Mouse (Mus musculus): ENCODE results near the gene Fggy. TPM values are rescaled to one million over a fixed set of nuclear protein-coding genes. Genes with fewer than 3 reads are reported as not detected.
A peak's percentile ranks its signal among the peaks of the same experiment; 100 is the strongest.

Gene Fggy
- polyA plus RNA-seq, 1 experiment from 2014 or later: 18.3 TPM

GRCm38 (mm10) chr4:95867103-95867502 lies 309.8 kb downstream of the Fggy start:
- 86% methylated on average over 3 of the region's 3 CpGs for WGBS
- no peak for ATAC-seq (ENCODE audit: low FRiP score, low TSS enrichment)
- H3K27ac ChIP-seq (ENCODE audit: low read depth, low read length): no peak overlapping the region
- H3K9ac ChIP-seq (ENCODE audit: low read depth, low read length): no peak overlapping the region
- no peak overlapping the region for H3K4me3 ChIP-seq (ENCODE audit: low read length)
- H3K36me3 ChIP-seq (ENCODE audit: control insufficient read depth, insufficient read depth, low read length): no peaks in the 10 kb centered on the region
- no peaks in the 10 kb centered on the region for H3K9me3 ChIP-seq (ENCODE audit: control insufficient read depth, low read length)
- H3K4me2 ChIP-seq (replicated peaks; ENCODE audit: low read depth, low read length): no peak overlapping the region
- no peaks in the 10 kb centered on the region for H3K27me3 ChIP-seq (ENCODE audit: control insufficient read depth, insufficient read depth, low read length)
- peaks cover 7% of the 10 kb centered on the region; the same call in 1 of the 2 replicates for H3K4me1 ChIP-seq (ENCODE audit: control insufficient read depth, insufficient read depth, low read length)

GRCm38 (mm10) chr4:95868348-95868747 lies 311.0 kb downstream of the Fggy start:
- H3K9me3 ChIP-seq (ENCODE audit: control insufficient read depth, low read length): no peaks in the 10 kb centered on the region
- no peak overlapping the region for H3K4me2 ChIP-seq (replicated peaks; ENCODE audit: low read depth, low read length)
- H3K4me3 ChIP-seq (ENCODE audit: low read length): no peak overlapping the region
- no peak for ATAC-seq (ENCODE audit: low FRiP score, low TSS enrichment)
- no peaks in the 10 kb centered on the region for H3K27me3 ChIP-seq (ENCODE audit: control insufficient read depth, insufficient read depth, low read length)
- no peak overlapping the region for H3K27ac ChIP-seq (ENCODE audit: low read depth, low read length)
- H3K36me3 ChIP-seq (ENCODE audit: control insufficient read depth, insufficient read depth, low read length): no peaks in the 10 kb centered on the region
- H3K4me1 ChIP-seq (ENCODE audit: control insufficient read depth, insufficient read depth, low read length): peaks cover 2% of the 10 kb centered on the region; the same call in 1 of the 2 replicates
- 81% methylated on average over 6 of the region's 6 CpGs for WGBS
- no peak overlapping the region for H3K9ac ChIP-seq (ENCODE audit: low read depth, low read length)

- Histone ChIP-seq H3K4me3 (ENCODE audit: low read length) (no peak overlapping the region), H3K27ac (ENCODE audit: low read depth, low read length) (no peak overlapping the region), H3K9ac (ENCODE audit: low read depth, low read length) (no peak overlapping the region), H3K9me3 (ENCODE audit: control insufficient read depth, low read length) (no peaks in the 10 kb centered on the region), H3K4me1 (ENCODE audit: control insufficient read depth, insufficient read depth, low read length) (no peaks in the 10 kb centered on the region), H3K4me2 (replicated peaks; ENCODE audit: low read depth, low read length) (no peak overlapping the region), H3K27me3 (ENCODE audit: control insufficient read depth, insufficient read depth, low read length) (no peaks in the 10 kb centered on the region), H3K36me3 (ENCODE audit: control insufficient read depth, insufficient read depth, low read length) (no peaks in the 10 kb centered on the region)
- ATAC-seq (ENCODE audit: low FRiP score, low TSS enrichment): 0 out of 2 replicates have a peak, but pooled peaks have one; percentile 43
- WGBS: 30% methylated on average over 6 of the region's 6 CpGs
Observed at GRCm38 (mm10) chr4:95871216-95871881, 314.0 kb downstream of the Fggy start.

GRCm38 (mm10) chr4:95875896-95876295 lies 318.6 kb downstream of the Fggy start:
- Histone ChIP-seq H3K27ac (ENCODE audit: low read depth, low read length) (no peak overlapping the region), H3K9me3 (ENCODE audit: control insufficient read depth, low read length) (no peaks in the 10 kb centered on the region), H3K4me3 (ENCODE audit: low read length) (no peak overlapping the region), H3K9ac (ENCODE audit: low read depth, low read length) (no peak overlapping the region), H3K4me1 (ENCODE audit: control insufficient read depth, insufficient read depth, low read length) (no peaks in the 10 kb centered on the region), H3K27me3 (ENCODE audit: control insufficient read depth, insufficient read depth, low read length) (no peaks in the 10 kb centered on the region), H3K4me2 (replicated peaks; ENCODE audit: low read depth, low read length) (no peak overlapping the region), H3K36me3 (ENCODE audit: control insufficient read depth, insufficient read depth, low read length) (no peaks in the 10 kb centered on the region)
- 80% methylated on average over 4 of the region's 4 CpGs for WGBS
- ATAC-seq (ENCODE audit: low FRiP score, low TSS enrichment): no peak

- ATAC-seq (ENCODE audit: low FRiP score, low TSS enrichment): no peak
- WGBS: 81% methylated on average over 4 of the region's 4 CpGs
- Histone ChIP-seq H3K9ac (ENCODE audit: low read depth, low read length) (no peak overlapping the region), H3K27ac (ENCODE audit: low read depth, low read length) (no peak overlapping the region), H3K4me2 (replicated peaks; ENCODE audit: low read depth, low read length) (no peak overlapping the region), H3K27me3 (ENCODE audit: control insufficient read depth, insufficient read depth, low read length) (no peaks in the 10 kb centered on the region), H3K4me3 (ENCODE audit: low read length) (no peak overlapping the region), H3K4me1 (ENCODE audit: control insufficient read depth, insufficient read depth, low read length) (no peaks in the 10 kb centered on the region), H3K36me3 (ENCODE audit: control insufficient read depth, insufficient read depth, low read length) (no peaks in the 10 kb centered on the region), H3K9me3 (ENCODE audit: control insufficient read depth, low read length) (no peaks in the 10 kb centered on the region)
Observed at GRCm38 (mm10) chr4:95877436-95877835, 320.1 kb downstream of the Fggy start.

GRCm38 (mm10) chr4:95881751-95882350 lies 324.5 kb downstream of the Fggy start:
- Histone ChIP-seq H3K4me1 (ENCODE audit: control insufficient read depth, insufficient read depth, low read length) (no peaks in the 10 kb centered on the region), H3K27ac (ENCODE audit: low read depth, low read length) (no peak overlapping the region), H3K36me3 (ENCODE audit: control insufficient read depth, insufficient read depth, low read length) (no peaks in the 10 kb centered on the region), H3K4me2 (replicated peaks; ENCODE audit: low read depth, low read length) (no peak overlapping the region), H3K9ac (ENCODE audit: low read depth, low read length) (no peak overlapping the region), H3K27me3 (ENCODE audit: control insufficient read depth, insufficient read depth, low read length) (no peaks in the 10 kb centered on the region), H3K4me3 (ENCODE audit: low read length) (no peak overlapping the region), H3K9me3 (ENCODE audit: control insufficient read depth, low read length) (no peaks in the 10 kb centered on the region)
- ATAC-seq (ENCODE audit: low FRiP score, low TSS enrichment): no peak
- 56% methylated on average over 4 of the region's 4 CpGs for WGBS

- H3K4me2 ChIP-seq (replicated peaks; ENCODE audit: low read depth, low read length): no peak overlapping the region
- no peaks in the 10 kb centered on the region for H3K4me1 ChIP-seq (ENCODE audit: control insufficient read depth, insufficient read depth, low read length)
- H3K9me3 ChIP-seq (ENCODE audit: control insufficient read depth, low read length): no peaks in the 10 kb centered on the region
- H3K27me3 ChIP-seq (ENCODE audit: control insufficient read depth, insufficient read depth, low read length): no peaks in the 10 kb centered on the region
- WGBS: 74% methylated on average over 4 of the region's 4 CpGs
- no peak for ATAC-seq (ENCODE audit: low FRiP score, low TSS enrichment)
- no peaks in the 10 kb centered on the region for H3K36me3 ChIP-seq (ENCODE audit: control insufficient read depth, insufficient read depth, low read length)
- no peak overlapping the region for H3K27ac ChIP-seq (ENCODE audit: low read depth, low read length)
- no peak overlapping the region for H3K9ac ChIP-seq (ENCODE audit: low read depth, low read length)
- H3K4me3 ChIP-seq (ENCODE audit: low read length): no peak overlapping the region
Observed at GRCm38 (mm10) chr4:95884184-95885145, 327.2 kb downstream of the Fggy start.

GRCm38 (mm10) chr4:95895199-95895754 lies 338.0 kb downstream of the Fggy start:
- no peak overlapping the region for H3K27ac ChIP-seq (ENCODE audit: low read depth, low read length)
- 0 out of 2 replicates have a peak, but pooled peaks cover 2% of the 10 kb centered on the region for H3K4me1 ChIP-seq (ENCODE audit: control insufficient read depth, insufficient read depth, low read length)
- no peaks in the 10 kb centered on the region for H3K27me3 ChIP-seq (ENCODE audit: control insufficient read depth, insufficient read depth, low read length)
- no peak overlapping the region for H3K4me2 ChIP-seq (replicated peaks; ENCODE audit: low read depth, low read length)
- H3K9ac ChIP-seq (ENCODE audit: low read depth, low read length): no peak overlapping the region
- ATAC-seq (ENCODE audit: low FRiP score, low TSS enrichment): no peak
- 80% methylated on average over 2 of the region's 2 CpGs for WGBS
- no peaks in the 10 kb centered on the region for H3K36me3 ChIP-seq (ENCODE audit: control insufficient read depth, insufficient read depth, low read length)
- no peaks in the 10 kb centered on the region for H3K9me3 ChIP-seq (ENCODE audit: control insufficient read depth, low read length)
- H3K4me3 ChIP-seq (ENCODE audit: low read length): no peak overlapping the region
